Mouse (Mus musculus): Measurements from ENCODE around the gene Fis1.
A peak's percentile ranks its signal among the peaks of the same experiment; 100 is the strongest.

DNA sequence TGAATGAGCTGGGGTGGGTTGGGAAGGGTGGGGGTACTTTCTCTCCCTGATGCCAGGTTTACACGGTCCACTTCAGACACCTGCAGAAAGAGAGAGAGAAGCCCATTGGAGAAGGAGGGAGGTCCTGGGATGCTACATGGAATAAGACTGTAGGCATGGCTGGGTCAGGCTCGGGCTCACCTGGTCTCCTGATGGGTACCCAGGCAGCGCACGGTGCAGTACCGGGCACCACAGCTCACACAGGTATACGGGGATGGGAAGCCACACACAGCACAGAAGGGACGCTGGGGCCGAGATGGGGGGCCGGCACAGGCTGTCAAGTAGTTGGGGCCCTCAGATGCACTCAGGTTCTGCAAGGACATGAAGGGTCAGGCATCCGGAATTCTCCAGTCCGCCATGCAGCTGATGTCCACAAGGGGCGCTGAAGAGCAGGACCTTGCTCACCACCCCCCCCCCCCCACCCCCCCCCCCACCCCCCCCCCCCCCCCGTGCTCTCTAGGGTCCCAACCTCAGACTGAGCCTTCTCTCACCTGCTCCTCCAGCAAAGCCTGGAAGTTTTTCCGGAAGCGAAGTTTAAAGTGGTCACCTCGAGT is 29.4 kb downstream of the Fis1 start:
- TF ChIP-seq CTCF (IDR thresholded peaks at IDR 0.05; ENCODE audit: low read depth), result peak; percentile 66
- TF ChIP-seq EP300 (optimal IDR thresholded peaks at IDR 0.05), result no peak

Data from stomach, postnatal 0 days (tissue).